Mouse (Mus musculus) megakaryocyte, embryonic 14.5 days (primary cell): ENCODE measurements at regions not wholly inside any gene's neighbourhood (a gene's known extent, or its start where the extent isn't known, plus 50 kb on each side); places are given as distances from the start of the nearest gene placed in this dataset.

ENCODE experiments used
- H3K27me3 ChIP-seq: replicated peaks from 2 replicates; pipeline ENCODE3; 2012; ENCODE audit warnings: inconsistent platforms
- H3K36me3 ChIP-seq: replicated peaks from 2 replicates; pipeline ENCODE3; 2012; ENCODE audit warnings: low read length, inconsistent platforms, mixed read lengths
- H3K4me1 ChIP-seq: 2 replicates; pipeline ENCODE4 v1.6.1; 2012; ENCODE audit warnings: inconsistent platforms
- H3K4me3 ChIP-seq: replicated peaks from 2 replicates; pipeline ENCODE3; 2012; ENCODE audit warnings: moderate library complexity, mild to moderate bottlenecking, inconsistent platforms
- H3K9me3 ChIP-seq: 2 replicates; pipeline ENCODE4 v1.6.1; 2012; ENCODE audit warnings: inconsistent platforms
- FLI1 ChIP-seq: IDR thresholded peaks from 2 replicates; pipeline ENCODE4 v1.6.1; 2012; ENCODE audit warnings: low read length, inconsistent platforms, mixed read lengths
- GATA1 ChIP-seq: IDR thresholded peaks from 3 replicates; pipeline ENCODE4 v1.6.1; 2012; ENCODE audit warnings: mixed read lengths, low read length, inconsistent platforms, borderline replicate concordance

DNA sequence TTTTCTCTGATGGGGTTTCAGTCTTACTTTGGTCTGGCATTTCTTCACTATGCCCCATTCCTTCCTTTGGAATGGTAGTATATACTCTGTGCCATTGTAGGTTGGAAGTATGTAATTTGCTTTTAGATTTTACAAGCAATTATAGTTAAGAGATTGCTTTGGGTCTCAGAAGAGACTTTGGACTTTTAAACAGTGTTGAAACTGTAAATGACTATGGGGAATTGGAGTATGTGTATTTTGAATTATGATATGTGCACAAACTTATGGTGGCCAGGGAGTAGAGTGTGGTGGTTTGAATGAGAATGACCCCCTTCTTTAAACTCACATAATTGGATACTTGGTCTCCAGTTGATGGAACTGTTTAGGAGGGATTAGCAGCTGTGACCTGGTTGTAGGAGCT, 546.2 kb downstream of the Hace1 start:
- TF ChIP-seq GATA1: no peak
- TF ChIP-seq FLI1: no peak
- Histone ChIP-seq H3K9me3 (peaks cover 1% of the 10 kb centered on the region; the same call in 1 of the 2 replicates), H3K4me3 (no peak overlapping the region), H3K4me1 (no peaks in the 10 kb centered on the region), H3K27me3 (no peaks in the 10 kb centered on the region), H3K36me3 (no peaks in the 10 kb centered on the region)

DNA sequence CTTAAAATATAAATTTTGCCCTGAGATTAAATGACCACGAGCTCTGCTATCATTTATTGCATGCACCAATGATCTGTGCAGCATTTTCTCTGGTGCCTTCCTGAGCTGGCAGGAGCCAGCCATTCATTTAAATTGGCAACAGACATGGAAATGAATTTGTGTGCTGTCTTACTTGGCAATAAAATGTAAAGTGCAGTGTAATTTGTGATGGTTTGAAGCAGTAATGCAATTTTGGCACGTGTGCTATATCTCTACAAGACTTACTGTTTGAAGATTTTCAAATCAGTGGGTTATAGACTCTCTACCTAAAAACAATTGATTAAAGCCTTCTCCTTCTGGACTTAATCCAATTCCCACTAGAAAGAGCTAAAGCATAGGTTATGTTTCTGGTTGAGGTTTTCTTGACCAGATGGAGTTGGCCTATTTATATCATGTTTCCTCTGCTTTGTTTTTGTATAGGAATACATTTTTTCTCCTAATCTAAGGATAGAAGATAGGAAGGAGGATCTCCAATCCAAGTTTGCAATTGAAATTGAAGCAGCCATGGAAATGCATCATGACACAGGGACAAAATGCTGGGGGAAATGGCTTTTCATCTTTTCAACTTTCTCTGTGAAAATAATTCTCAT, 557.6 kb downstream of the Hace1 start:
- no peak for TF ChIP-seq FLI1
- TF ChIP-seq GATA1: no peak
- Histone ChIP-seq H3K9me3 (0 out of 2 replicates have a peak, but pooled peaks cover 3% of the 10 kb centered on the region), H3K4me1 (no peaks in the 10 kb centered on the region), H3K27me3 (no peaks in the 10 kb centered on the region), H3K36me3 (no peaks in the 10 kb centered on the region), H3K4me3 (no peak overlapping the region)

DNA sequence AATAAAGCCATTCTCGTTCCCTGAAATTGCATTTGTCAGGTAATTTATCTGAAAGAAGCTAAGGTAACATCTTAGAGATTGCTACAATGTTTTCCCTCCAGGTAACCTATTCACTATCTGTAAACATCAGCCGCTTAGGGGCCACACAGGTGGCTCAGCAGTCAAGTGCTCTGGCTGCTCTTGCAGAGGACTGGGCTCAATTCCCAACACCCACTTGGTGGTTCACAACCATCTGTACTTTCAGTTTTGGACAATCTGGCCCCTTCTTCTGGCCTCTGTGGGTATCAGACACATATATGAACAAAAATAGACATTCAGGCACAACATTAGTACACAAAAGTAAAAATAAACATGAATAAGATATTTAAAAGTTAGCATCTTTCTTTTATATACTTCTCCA, 596.4 kb downstream of the Hace1 start:
- peaks cover 11% of the 10 kb centered on the region; the same call in 1 of the 2 replicates for H3K9me3 ChIP-seq
- no peaks in the 10 kb centered on the region for H3K27me3 ChIP-seq
- TF ChIP-seq FLI1: no peak
- no peak for TF ChIP-seq GATA1

DNA sequence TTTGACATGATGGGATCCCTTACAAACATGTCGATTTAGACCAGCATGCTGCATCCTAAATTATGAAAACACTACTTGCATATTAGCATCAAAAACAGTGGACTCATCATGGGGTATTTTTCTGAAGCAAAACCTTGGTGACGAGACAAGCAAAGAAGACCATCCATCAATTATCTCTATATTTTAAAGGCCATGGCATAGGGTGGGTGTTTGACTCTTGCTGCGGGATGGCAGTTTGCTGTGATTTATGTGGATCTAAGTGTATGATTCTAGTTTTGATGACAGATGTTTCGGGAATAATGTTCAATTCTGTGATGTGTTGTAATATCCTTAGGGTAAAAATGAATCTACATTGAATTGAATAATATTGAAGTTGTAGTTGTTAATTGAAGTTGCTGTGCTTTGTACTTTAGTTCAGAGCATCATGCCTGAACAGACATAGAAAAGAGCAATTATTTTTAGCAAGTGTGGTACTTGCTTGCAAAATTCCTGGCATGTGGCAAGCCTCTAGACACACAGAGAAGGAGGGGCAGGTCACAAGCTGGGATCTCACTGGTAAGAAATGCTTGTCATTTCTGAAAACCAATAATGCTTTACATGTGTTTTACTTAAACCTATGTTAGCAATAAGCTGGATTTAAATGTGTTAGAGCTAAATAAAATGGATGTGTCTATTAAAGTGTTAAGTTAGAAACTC, 608.3 kb downstream of the Hace1 start:
- Histone ChIP-seq H3K9me3 (peaks cover 4% of the 10 kb centered on the region; the same call in 1 of the 2 replicates), H3K4me1 (no peaks in the 10 kb centered on the region), H3K4me3 (no peak overlapping the region), H3K36me3 (no peaks in the 10 kb centered on the region), H3K27me3 (no peaks in the 10 kb centered on the region)
- TF ChIP-seq FLI1: no peak
- TF ChIP-seq GATA1: no peak

More for the DNA sequence above, 596.4 kb downstream of the Hace1 start:
- no peaks in the 10 kb centered on the region for H3K4me1 ChIP-seq
- H3K36me3 ChIP-seq: no peaks in the 10 kb centered on the region
- H3K4me3 ChIP-seq: no peak overlapping the region

DNA sequence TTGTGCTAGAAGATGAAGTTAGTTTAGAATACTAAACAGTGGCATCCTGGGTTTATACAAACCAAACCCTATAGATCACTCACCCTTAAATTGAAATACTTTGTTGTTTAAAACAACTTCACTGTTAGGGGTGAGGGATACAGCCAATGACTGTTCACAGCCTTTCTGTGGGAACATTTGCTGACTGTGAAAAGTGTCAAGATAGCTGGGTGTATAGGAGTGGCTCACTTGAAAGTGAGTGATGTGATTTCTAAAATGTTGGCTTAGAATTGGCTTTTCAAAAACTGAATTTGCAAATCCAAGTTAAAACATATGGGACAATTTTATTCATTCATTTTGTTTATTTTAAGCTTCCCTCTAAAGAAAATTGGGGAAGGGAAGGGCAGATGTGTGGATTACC, 616.5 kb downstream of the Hace1 start:
- Histone ChIP-seq H3K4me3 (no peak overlapping the region), H3K4me1 (no peaks in the 10 kb centered on the region), H3K36me3 (no peaks in the 10 kb centered on the region), H3K9me3 (no peaks in the 10 kb centered on the region), H3K27me3 (no peaks in the 10 kb centered on the region)
- TF ChIP-seq FLI1 (no peak), GATA1 (no peak)

DNA sequence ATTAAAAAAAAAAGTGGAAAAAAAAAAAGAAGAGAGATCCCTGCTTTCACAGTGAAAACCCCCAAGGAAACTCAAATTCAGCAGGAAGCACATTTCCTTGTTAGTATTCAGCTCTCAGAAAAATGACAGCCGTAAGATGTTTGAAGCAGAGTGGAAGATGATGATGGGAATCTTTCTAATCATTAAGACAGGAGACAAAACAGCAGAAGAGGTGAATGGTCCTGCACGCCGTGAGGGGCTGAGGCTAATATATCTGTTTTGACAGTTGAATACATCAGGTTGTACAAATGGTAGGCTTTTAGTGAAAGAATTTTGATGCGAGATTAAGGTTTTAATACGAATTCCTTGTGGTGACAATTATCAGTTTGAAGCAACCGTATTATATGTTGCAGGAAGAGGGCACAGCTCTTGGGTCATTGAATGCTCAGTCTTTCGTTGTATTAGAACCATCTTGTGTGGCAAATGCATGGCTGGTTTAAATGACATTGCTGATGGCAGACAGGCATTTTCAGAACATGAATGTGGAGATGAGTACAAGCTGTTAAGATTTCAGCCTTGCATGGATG, 649.3 kb downstream of the Hace1 start:
- H3K9me3 ChIP-seq: no peaks in the 10 kb centered on the region
- H3K27me3 ChIP-seq: no peaks in the 10 kb centered on the region
- no peak for TF ChIP-seq FLI1

DNA sequence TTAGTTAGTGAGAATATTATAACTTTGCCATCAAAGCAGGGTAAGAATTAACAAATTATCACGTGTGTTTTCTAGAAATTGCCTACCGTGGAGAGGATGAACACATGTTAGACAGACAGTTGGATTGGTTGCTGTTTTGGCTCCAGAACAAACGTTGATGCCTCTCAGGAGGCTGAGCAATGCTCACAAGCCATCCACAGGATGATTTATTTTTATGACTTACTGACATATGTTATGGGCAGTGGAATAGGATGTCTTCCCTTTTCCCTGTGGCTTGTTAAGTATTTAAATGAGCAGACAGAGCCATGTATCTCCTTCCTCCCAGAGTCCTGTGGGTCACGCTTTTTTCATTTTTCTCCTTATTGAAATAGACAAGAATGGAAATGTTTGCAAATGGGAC, 652.0 kb downstream of the Hace1 start:
- TF ChIP-seq FLI1 (no peak), GATA1 (no peak)
- no peaks in the 10 kb centered on the region for H3K27me3 ChIP-seq
- no peaks in the 10 kb centered on the region for H3K9me3 ChIP-seq
- no peak overlapping the region for H3K4me3 ChIP-seq
- no peaks in the 10 kb centered on the region for H3K36me3 ChIP-seq
- H3K4me1 ChIP-seq: no peaks in the 10 kb centered on the region

More for the DNA sequence above, 649.3 kb downstream of the Hace1 start:
- Histone ChIP-seq H3K36me3 (no peaks in the 10 kb centered on the region), H3K4me1 (no peaks in the 10 kb centered on the region), H3K4me3 (no peak overlapping the region)

DNA sequence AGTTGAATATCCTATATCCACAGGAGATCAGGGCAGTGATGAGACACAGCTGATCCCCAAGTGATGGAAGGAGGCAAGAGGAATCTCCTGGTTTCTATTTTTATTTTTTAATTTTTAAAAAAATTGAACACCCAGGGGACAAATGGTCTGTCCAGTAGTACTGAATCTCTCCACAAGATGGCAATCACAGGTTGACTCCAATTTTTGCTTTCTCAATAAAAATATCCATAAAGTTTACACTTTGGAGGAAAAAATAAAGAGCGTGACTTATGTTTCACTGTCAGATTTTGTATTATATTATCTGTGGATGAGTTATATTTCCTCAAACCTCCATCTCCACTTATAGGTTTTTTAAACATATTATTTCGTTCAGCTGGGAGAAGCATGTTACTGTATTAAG, 658.0 kb downstream of the Hace1 start:
- Histone ChIP-seq H3K27me3 (no peaks in the 10 kb centered on the region), H3K4me1 (no peaks in the 10 kb centered on the region), H3K36me3 (no peaks in the 10 kb centered on the region), H3K9me3 (no peaks in the 10 kb centered on the region), H3K4me3 (no peak overlapping the region)
- TF ChIP-seq FLI1: no peak
- no peak for TF ChIP-seq GATA1

DNA sequence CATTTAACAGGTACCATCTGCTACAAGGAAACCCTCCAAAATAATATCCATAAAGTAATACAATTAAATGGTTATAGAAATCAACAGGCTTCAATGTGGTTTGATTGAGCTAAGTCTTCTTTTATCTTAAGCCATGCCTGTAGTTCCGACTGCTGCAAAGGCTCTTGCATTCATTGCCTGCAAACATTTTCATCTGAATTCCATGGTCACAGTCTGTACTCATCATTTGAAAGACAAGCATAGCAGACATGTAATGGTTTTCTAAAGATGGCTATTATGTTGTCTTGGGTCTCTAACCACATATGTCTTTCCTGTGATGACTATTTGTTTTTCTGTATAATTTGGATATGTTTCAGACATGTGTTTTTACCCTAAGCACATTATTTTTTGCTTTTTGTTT, 677.9 kb downstream of the Hace1 start:
- no peaks in the 10 kb centered on the region for H3K36me3 ChIP-seq
- H3K4me3 ChIP-seq: no peak overlapping the region
- no peaks in the 10 kb centered on the region for H3K9me3 ChIP-seq
- no peaks in the 10 kb centered on the region for H3K4me1 ChIP-seq
- no peaks in the 10 kb centered on the region for H3K27me3 ChIP-seq
- TF ChIP-seq GATA1: no peak
- no peak for TF ChIP-seq FLI1

DNA sequence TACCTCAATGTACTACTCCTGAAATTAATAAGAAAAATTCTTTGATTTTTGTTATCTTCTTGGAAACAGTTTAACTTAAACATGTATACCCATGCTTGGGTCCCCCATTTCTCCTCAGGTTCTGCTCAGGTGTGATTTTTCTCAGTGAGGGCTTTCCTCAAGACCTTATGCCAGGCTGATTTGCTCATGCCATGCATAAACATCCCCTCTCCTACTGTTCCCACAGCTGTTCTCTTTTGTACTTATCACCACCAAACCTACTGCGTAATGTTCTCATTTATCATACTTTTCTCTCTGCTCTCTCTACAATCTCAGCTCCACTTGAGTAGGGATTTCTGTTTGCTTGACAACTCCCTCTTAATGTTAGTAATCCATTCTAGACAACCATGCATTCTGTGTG, 692.1 kb downstream of the Hace1 start:
- Histone ChIP-seq H3K27me3 (no peaks in the 10 kb centered on the region), H3K36me3 (no peaks in the 10 kb centered on the region), H3K4me1 (no peaks in the 10 kb centered on the region), H3K9me3 (no peaks in the 10 kb centered on the region; the same call in 1 of the 2 replicates), H3K4me3 (no peak overlapping the region)
- TF ChIP-seq FLI1: no peak
- TF ChIP-seq GATA1: no peak
